Mouse (Mus musculus) CH12.LX (cell line): ENCODE measurements at regions not wholly inside any gene's neighbourhood (a gene's known extent, or its start where the extent isn't known, plus 50 kb on each side); places are given as distances from the start of the nearest gene placed in this dataset.

Source experiments
- DNase-seq: peaks from one replicate; pipeline ENCODE4 v3.0.0-alpha.2; 2013; ENCODE audit errors: extremely low read depth
- H3K27ac ChIP-seq: 2 replicates; pipeline ENCODE4 v1.5.1; 2012; ENCODE audit warnings: low read depth, mild to moderate bottlenecking, control low read depth, moderate library complexity; ENCODE audit not compliant: insufficient read depth
- H3K27me3 ChIP-seq: replicated peaks from 2 replicates; pipeline ENCODE3; 2012; ENCODE audit warnings: inconsistent platforms
- H3K36me3 ChIP-seq, 2 experiments: replicated peaks in 1 of 2; 2 replicates each; pipeline versions ENCODE3 to v1.6.1; 2012; ENCODE audit warnings: inconsistent platforms in 1 of 2, low read length in 1 of 2, mild to moderate bottlenecking in 1 of 2, mixed read lengths in 1 of 2, moderate library complexity in 1 of 2; ENCODE audit not compliant: control insufficient read depth in 1 of 2, insufficient read depth in 1 of 2
- H3K4me1 ChIP-seq, 2 experiments: 2 replicates each; pipeline ENCODE4 v1.6.1; 2012; ENCODE audit warnings: inconsistent platforms in 1 of 2, moderate library complexity in 1 of 2; ENCODE audit not compliant: insufficient read depth in 2 of 2, control insufficient read depth in 1 of 2
- H3K4me2 ChIP-seq: 2 replicates; pipeline ENCODE4 v1.6.1; 2012; ENCODE audit warnings: low read depth, mild to moderate bottlenecking, control low read depth; ENCODE audit not compliant: poor library complexity, insufficient read depth, severe bottlenecking
- H3K4me3 ChIP-seq, 3 experiments: fragments of 150-350 bp in 1 of 3; sonication (generic) in 1 of 3; replicated peaks in 1 of 3; 2 replicates each; pipeline versions ENCODE3 to v1.5.1; 2011 to 2012; ENCODE audit warnings: low read depth in 2 of 3, low read length in 2 of 3, mild to moderate bottlenecking in 2 of 3, moderate library complexity in 2 of 3, control low read depth in 1 of 3, improper control_type of control experiment in 1 of 3, inconsistent platforms in 1 of 3, mixed read lengths in 1 of 3; ENCODE audit not compliant: poor library complexity in 1 of 3
- H3K79me2 ChIP-seq: replicated peaks from 2 replicates; pipeline ENCODE4 v1.6.1; 2012; ENCODE audit warnings: mild to moderate bottlenecking, moderate library complexity; ENCODE audit not compliant: control insufficient read depth, poor library complexity, insufficient read depth, severe bottlenecking; ENCODE audit errors: extremely low read depth
- H3K9ac ChIP-seq: 2 replicates; pipeline ENCODE4 v1.6.1; 2012; ENCODE audit warnings: low read depth, mild to moderate bottlenecking, control low read depth, moderate library complexity; ENCODE audit not compliant: insufficient read depth
- H3K9me3 ChIP-seq: replicated peaks from 2 replicates; pipeline ENCODE3; 2012; ENCODE audit warnings: low read length, inconsistent platforms, mixed read lengths
- BHLHE40 ChIP-seq: IDR thresholded peaks from 2 replicates; pipeline ENCODE4 v1.6.1; 2011; ENCODE audit warnings: mild to moderate bottlenecking, low read depth, low read length, improper control_type of control experiment
- CHD1 ChIP-seq: IDR thresholded peaks from 2 replicates; pipeline ENCODE4 v1.6.1; 2012; ENCODE audit warnings: low read depth, low read length, improper control_type of control experiment, inconsistent platforms
- CHD2 ChIP-seq: IDR thresholded peaks from 2 replicates; pipeline ENCODE4 v1.6.1; 2011; ENCODE audit warnings: low read length, improper control_type of control experiment
- CTCF ChIP-seq, 2 experiments: IDR thresholded peaks in 1 of 2; conservative IDR thresholded peaks in 1 of 2; 2 replicates each; pipeline ENCODE4 v1.5.1; 2011 to 2012; ENCODE audit warnings: low read depth in 2 of 2, low read length in 2 of 2, improper control_type of control experiment in 1 of 2, inconsistent platforms in 1 of 2, mild to moderate bottlenecking in 1 of 2, moderate library complexity in 1 of 2
- E2F4 ChIP-seq: IDR thresholded peaks from 2 replicates; pipeline ENCODE4 v1.6.1; 2011; ENCODE audit warnings: low read depth, low read length, improper control_type of control experiment; ENCODE audit not compliant: insufficient replicate concordance
- ELF1 ChIP-seq: IDR thresholded peaks from 2 replicates; pipeline ENCODE4 v1.6.1; 2014; ENCODE audit warnings: low read depth, mild to moderate bottlenecking, inconsistent platforms, low read length, improper control_type of control experiment
- EP300 ChIP-seq: IDR thresholded peaks from 2 replicates; pipeline ENCODE4 v1.6.1; 2011; ENCODE audit warnings: low read length, improper control_type of control experiment
- GABPA ChIP-seq: IDR thresholded peaks from 2 replicates; pipeline ENCODE4 v1.6.1; 2012; ENCODE audit warnings: low read depth, low read length, improper control_type of control experiment, inconsistent platforms; ENCODE audit not compliant: insufficient replicate concordance
- IRF4 ChIP-seq: IDR thresholded peaks from 2 replicates; pipeline ENCODE4 v1.6.1; 2014; ENCODE audit warnings: low read depth, mild to moderate bottlenecking, inconsistent platforms, low read length, improper control_type of control experiment
- JUN ChIP-seq: IDR thresholded peaks from 2 replicates; pipeline ENCODE4 v1.6.1; 2011; ENCODE audit warnings: low read depth, mild to moderate bottlenecking, low read length, improper control_type of control experiment, moderate library complexity; ENCODE audit not compliant: insufficient read depth
- JUND ChIP-seq: conservative IDR thresholded peaks from 2 replicates; pipeline ENCODE4 v1.6.1; 2011; ENCODE audit warnings: low read depth, low read length, improper control_type of control experiment
- MAFK ChIP-seq: IDR thresholded peaks from 2 replicates; pipeline ENCODE4 v1.6.1; 2011; ENCODE audit warnings: low read length, improper control_type of control experiment; ENCODE audit not compliant: insufficient replicate concordance
- MEF2A ChIP-seq: IDR thresholded peaks from 2 replicates; pipeline ENCODE4 v1.6.1; 2014; ENCODE audit warnings: low read depth, mild to moderate bottlenecking, inconsistent platforms, low read length, improper control_type of control experiment, borderline replicate concordance
- MXI1 ChIP-seq: IDR thresholded peaks from 2 replicates; pipeline ENCODE4 v1.6.1; 2011; ENCODE audit warnings: mild to moderate bottlenecking, low read depth, low read length, improper control_type of control experiment
- NELFE ChIP-seq: IDR thresholded peaks from 2 replicates; pipeline ENCODE4 v1.6.1; 2011; ENCODE audit warnings: low read depth, low read length, improper control_type of control experiment
- POLR2A ChIP-seq: IDR thresholded peaks from 2 replicates; pipeline ENCODE4 v1.6.1; 2011; ENCODE audit warnings: low read depth, mild to moderate bottlenecking, improper control_type of control experiment, low read length
- RAD21 ChIP-seq: IDR thresholded peaks from 2 replicates; pipeline ENCODE4 v1.6.1; 2011; ENCODE audit warnings: low read depth, mild to moderate bottlenecking, low read length, improper control_type of control experiment, moderate library complexity
- SIN3A ChIP-seq: IDR thresholded peaks from 2 replicates; pipeline ENCODE4 v1.6.1; 2012; ENCODE audit warnings: low read length, improper control_type of control experiment, inconsistent platforms
- SMC3 ChIP-seq: IDR thresholded peaks from 2 replicates; pipeline ENCODE4 v1.6.1; 2011; ENCODE audit warnings: low read depth, low read length, improper control_type of control experiment
- TBP ChIP-seq: conservative IDR thresholded peaks from 2 replicates; pipeline ENCODE4 v1.6.1; 2011; ENCODE audit warnings: low read depth, low read length, improper control_type of control experiment
- UBTF ChIP-seq: IDR thresholded peaks from 2 replicates; pipeline ENCODE4 v1.6.1; 2012; ENCODE audit warnings: low read depth, mild to moderate bottlenecking, inconsistent platforms, low read length, improper control_type of control experiment, moderate library complexity
- ZKSCAN1 ChIP-seq: IDR thresholded peaks from 2 replicates; pipeline ENCODE4 v1.6.1; 2012; ENCODE audit warnings: low read depth, inconsistent platforms, low read length, improper control_type of control experiment, borderline replicate concordance
- ZNF384 ChIP-seq: IDR thresholded peaks from 2 replicates; pipeline ENCODE4 v1.6.1; 2012; ENCODE audit warnings: low read depth, low read length, improper control_type of control experiment, inconsistent platforms
- dilution Hi-C: fragments of 300-500 bp; cut with MboI; formaldehyde crosslinking; loops from 2 replicates; pipeline ENCODE4 v1.14.3; 2020; ENCODE audit warnings: low sequenced_read_pairs; ENCODE audit not compliant: extremely low pct_unique_long_range_greater_than_20kb, extremely low pct_ligation_motif_present
- in situ Hi-C: fragments of 300-500 bp; cut with MboI; formaldehyde crosslinking; loops from 3 replicates; pipeline ENCODE4 v1.14.3; 2019; ENCODE audit warnings: low sequenced_read_pairs, low pct_ligation_motif_present, low pct_unique_long_range_greater_than_20kb, mixed read lengths

DNA sequence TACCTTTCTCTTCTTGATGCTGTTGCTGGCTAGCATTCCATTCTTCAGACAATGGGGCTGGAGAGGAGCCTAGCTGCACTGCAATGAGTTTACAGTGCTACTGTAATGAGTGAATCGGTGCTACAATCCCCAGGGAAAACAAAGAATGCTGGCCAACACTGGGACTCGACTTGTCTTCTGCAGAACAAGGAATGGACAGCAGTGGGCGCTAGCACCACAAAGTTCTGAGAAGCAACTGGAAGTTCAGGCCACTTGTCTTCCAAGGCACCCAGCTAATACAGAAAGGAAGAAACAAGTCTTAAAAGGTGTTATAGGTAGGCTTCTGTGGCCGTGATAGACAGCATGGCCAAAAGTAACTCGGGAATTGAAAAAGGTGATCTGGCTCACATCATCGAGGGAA is 53.4 kb upstream of the Kcnma1 start:
- H3K79me2 ChIP-seq = no peaks in the 10 kb centered on the region
- H3K4me3 ChIP-seq = no peak overlapping the region
- dilution Hi-C loops = no loop called here
- no peak overlapping the region for H3K27ac ChIP-seq
- no peaks in the 10 kb centered on the region for H3K4me1 ChIP-seq
- peak; percentile 30 for DNase-seq
- no peak overlapping the region for H3K9ac ChIP-seq
- H3K36me3 ChIP-seq = no peaks in the 10 kb centered on the region
- in situ Hi-C loops = no loop called here
- no peaks in the 10 kb centered on the region for H3K27me3 ChIP-seq
- TF ChIP-seq MEF2A = no peak
- TF ChIP-seq CTCF (conservative IDR thresholded peaks at IDR 0.05 in 1 of 2, IDR thresholded peaks at IDR 0.05 in 1 of 2; ENCODE audit: low read depth in 2 of 2, low read length in 2 of 2) = peak; percentile 50
- peak; percentile 22; the same call in 1 of the 2 replicates for TF ChIP-seq SMC3
- TF ChIP-seq RAD21 = peak; percentile 40
- H3K4me2 ChIP-seq = no peak overlapping the region
- H3K9me3 ChIP-seq = peaks cover 23% of the 10 kb centered on the region

DNA sequence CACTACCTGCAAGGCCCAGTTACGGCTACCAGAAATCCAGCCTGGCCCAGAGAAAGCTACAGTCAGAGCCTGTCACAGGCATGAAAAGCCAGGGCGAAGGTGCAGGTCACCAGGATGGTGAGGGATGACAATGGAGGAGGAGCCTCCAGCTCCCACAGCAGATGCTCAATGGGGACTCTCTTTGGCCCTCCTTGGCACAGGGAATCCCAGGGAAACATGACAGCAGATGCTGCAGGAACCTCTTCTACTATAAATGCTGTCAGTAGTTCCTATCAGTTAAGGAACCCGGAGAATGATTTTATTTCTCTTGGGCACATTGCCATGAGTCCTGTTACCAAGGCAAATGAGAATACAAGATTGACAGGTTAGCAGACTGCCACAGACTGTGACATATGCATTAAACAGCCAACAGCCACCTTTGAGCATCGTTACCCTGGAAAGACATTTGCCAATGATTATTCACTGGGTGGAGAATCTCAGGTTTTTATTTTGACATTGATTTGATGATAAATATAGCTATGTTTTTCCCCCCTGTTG is 51.0 kb upstream of the Kcnma1 start:
- Histone ChIP-seq H3K4me2 (no peak overlapping the region), H3K9me3 (peaks cover 23% of the 10 kb centered on the region), H3K27ac (no peak overlapping the region), H3K27me3 (no peaks in the 10 kb centered on the region), H3K4me1 (no peaks in the 10 kb centered on the region), H3K36me3 (no peaks in the 10 kb centered on the region), H3K9ac (no peak overlapping the region), H3K4me3 (no peak overlapping the region), H3K79me2 (no peaks in the 10 kb centered on the region)
- in situ Hi-C loops (no loop called here), dilution Hi-C loops (no loop called here)
- no peak for DNase-seq
- TF ChIP-seq CHD1 = no peak
- no peak for TF ChIP-seq ZKSCAN1
- no peak for TF ChIP-seq GABPA
- no peak for TF ChIP-seq E2F4
- no peak for TF ChIP-seq CTCF (conservative IDR thresholded peaks at IDR 0.05 in 1 of 2, IDR thresholded peaks at IDR 0.05 in 1 of 2; ENCODE audit: low read depth in 2 of 2, low read length in 2 of 2)
- TF ChIP-seq CHD2 = no peak
- no peak for TF ChIP-seq ZNF384
- TF ChIP-seq UBTF = no peak
- no peak for TF ChIP-seq POLR2A
- no peak for TF ChIP-seq BHLHE40
- no peak for TF ChIP-seq ELF1
- no peak for TF ChIP-seq NELFE
- no peak for TF ChIP-seq MAFK
- no peak for TF ChIP-seq MXI1
- no peak for TF ChIP-seq EP300
- TF ChIP-seq JUND = no peak
- TF ChIP-seq IRF4 = no peak
- no peak for TF ChIP-seq SIN3A
- TF ChIP-seq JUN = no peak
- no peak for TF ChIP-seq TBP
